Mouse (Mus musculus): ENCODE data around the gene Tas1r1.

The Tas1r1 gene

GRCm38 (mm10) chr4:152009076-152010051 lies 29.0 kb downstream of the Tas1r1 start:
- DNase-seq: peak; percentile 54 to 64

GRCm38 (mm10) chr4:152008622-152009075 lies 29.7 kb downstream of the Tas1r1 start, which contains the start of gene Klhl21:
Gene Klhl21 (plus strand): TSS chr4:152008803.
- peak; percentile 91 for DNase-seq

GRCm38 (mm10) chr4:152008148-152008500 lies 30.2 kb downstream of the Tas1r1 start:
- DNase-seq: no peak

GRCm38 (mm10) chr4:152007481-152008147 lies 30.8 kb downstream of the Tas1r1 start:
- DNase-seq: no peak

DNA sequence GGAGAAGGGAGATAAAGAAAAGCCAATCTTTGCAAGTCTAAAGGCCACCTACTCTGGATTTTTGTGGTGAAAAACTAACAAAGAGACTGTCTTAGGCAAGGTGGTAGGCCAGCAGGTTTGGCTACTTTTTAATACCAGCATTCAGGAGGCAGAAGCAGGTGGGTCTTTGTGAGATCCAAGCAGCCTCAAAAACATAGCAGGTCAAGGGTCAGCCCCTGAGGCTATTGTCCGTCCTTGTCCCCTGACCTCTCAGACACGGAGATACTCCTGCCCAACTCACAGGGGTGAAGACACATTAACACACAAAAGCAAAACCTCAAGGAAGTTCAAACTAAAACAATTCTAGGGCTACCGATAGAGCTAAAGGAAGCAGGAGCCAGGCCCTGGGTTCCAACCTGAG lies 31.6 kb downstream of the Tas1r1 start:
- no peak for DNase-seq

DNA sequence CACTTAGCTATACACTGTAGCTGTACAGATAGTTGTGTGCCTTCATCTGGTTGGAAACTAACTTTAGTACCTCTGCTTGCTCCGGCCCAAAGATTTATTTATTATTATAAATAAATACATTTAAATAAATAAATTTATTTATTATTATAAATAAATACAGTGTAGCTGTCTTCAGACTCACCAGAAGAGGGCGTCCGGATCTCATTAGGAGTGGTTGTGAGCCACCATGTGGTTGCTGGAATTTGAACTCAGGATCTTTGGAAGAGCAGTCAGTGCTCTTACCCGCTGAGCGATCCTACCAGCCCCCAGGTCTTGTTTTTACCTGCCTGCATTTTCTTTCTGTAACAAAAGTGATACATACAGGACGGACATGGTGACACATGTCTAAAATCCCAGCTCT lies 32.2 kb downstream of the Tas1r1 start:
- DNase-seq: no peak

DNA sequence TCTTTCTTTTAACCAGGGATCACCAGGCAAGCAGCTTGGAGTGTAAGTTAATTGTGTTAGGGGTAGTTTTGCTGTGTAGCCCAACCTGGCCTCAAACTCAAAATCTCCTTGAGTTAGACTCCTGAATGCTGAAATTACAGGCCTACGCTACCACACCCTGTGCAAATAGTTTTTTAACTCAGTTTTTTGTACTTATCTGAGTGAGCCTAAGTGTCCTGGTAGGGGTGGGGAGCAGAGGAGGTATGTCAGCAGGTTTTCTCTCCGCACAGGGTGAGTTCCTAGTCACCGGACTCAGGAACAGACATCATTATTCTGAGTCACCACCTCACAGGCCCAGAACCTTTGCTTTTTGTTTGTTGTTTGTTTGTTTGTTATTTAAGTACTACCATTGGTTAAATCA lies 36.3 kb downstream of the Tas1r1 start:
- no peak for DNase-seq

DNA sequence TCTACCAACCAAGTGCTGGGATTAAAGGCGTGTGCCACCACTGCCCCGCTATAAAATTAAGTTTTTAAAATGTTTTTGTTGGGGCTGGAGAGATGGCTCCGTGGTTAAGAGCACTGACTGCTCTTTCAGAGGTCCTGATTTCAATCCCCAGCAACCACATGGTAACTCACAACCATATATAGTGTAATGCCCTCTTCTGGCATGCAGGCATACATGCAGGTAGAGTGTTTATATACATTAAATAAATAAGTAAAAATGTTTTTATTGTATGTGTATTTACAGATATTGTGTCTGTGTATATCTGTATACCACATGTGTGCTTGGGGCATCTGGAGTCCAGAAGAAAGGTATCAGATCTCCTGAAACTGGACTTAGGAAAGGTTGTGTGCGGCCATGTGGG lies 37.0 kb downstream of the Tas1r1 start:
- no peak for DNase-seq

GRCm38 (mm10) chr4:152000906-152001305 lies 37.5 kb downstream of the Tas1r1 start:
- DNase-seq: no peak

DNA sequence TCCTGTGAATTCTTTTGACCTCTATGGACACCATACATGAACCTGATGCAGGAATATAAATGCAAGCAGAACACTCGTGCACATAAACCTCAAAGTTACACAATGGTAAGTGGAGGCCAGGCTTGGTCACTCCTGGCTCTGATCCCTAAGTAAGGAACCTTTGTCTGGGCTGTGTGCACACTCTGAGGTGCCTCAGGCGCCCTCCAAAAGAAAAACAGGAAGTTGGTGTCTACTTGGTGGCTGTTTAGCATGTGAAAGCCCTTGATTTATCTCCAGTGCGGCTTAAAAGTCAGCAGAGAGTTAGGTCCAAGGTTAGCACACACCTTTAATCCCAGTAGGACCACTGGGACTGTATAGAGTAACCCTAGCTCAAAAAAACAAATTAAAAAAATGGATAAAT lies 38.9 kb downstream of the Tas1r1 start:
- DNase-seq: no peak

GRCm38 (mm10) chr4:151997701-151998100 lies 40.7 kb downstream of the Tas1r1 start:
- DNase-seq: no peak

GRCm38 (mm10) chr4:151996951-151997222 lies 41.5 kb downstream of the Tas1r1 start:
- no peak for DNase-seq

- DNase-seq: peak; percentile 98 to 99
These were observed 42.0 kb downstream of the Tas1r1 start, which contains the start of gene Phf13 for GRCm38 (mm10) chr4:151996173-151996950. Gene Phf13 (minus strand): TSS chr4:151996258.

- DNase-seq: peak; percentile 48 to 76
These were observed 42.8 kb downstream of the Tas1r1 start for GRCm38 (mm10) chr4:151995371-151996172.

GRCm38 (mm10) chr4:151994228-151995171 lies 43.9 kb downstream of the Tas1r1 start:
- DNase-seq: peak in 1 of 2 experiments; percentile 57

DNA sequence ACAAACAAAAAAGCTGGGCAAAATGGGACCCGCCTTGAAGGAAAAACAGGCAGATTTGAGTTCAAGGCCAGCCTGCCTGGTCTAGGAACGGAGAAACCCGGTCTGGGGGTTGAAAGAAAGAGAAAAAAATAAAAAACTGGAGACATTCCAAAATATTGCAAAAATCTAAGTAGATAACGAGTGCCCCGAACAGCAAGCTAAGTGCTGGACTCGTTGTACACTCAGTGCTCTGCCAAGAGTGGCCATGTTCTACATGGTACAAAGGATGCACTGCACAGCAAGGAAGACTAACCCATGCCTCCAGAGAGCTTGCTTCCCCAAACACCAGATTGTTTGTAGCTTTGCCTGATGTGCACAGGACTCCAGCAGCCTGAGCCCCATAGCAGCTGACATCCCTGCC lies 45.3 kb downstream of the Tas1r1 start:
- no peak for DNase-seq

DNA sequence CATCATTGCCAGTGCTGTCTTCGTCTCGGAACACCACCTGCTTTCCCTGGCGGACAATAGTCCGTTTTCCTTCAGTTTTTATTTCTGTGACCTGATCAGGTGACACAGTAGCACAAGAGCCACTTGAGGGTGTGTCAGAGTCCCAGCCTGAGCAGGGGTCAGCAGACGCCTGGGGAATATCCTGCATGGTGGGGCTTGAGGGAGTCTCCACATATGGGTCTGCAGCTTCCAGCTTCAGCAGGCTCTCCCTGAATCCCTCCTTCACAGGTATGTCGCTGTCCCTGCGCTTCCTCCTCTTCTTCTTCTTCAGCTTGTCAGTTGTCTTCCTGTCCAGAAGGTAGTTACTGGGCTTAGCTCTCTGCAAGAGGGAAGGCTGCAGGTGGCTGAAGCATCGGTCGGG lies 46.3 kb downstream of the Tas1r1 start:
- DNase-seq: no peak

DNA sequence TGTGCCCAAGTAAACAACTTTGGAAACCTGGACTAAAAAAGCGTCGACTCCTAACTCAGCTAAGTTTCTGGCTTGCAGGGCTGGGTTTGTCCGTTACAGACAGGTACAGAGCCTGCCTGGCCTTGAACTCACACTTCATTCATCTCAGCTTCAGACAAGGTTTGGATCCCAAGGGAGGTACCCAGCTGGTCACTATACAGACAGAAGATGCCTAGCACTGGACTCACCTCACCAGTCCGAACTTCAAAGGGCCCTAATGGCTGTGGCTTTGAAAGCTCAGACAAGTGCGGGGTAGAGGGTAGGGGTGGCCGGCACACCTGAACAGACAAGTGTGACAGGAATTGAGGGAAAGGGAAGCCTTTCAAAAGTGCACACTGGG lies 49.3 kb downstream of the Tas1r1 start:
- no peak for DNase-seq

DNA sequence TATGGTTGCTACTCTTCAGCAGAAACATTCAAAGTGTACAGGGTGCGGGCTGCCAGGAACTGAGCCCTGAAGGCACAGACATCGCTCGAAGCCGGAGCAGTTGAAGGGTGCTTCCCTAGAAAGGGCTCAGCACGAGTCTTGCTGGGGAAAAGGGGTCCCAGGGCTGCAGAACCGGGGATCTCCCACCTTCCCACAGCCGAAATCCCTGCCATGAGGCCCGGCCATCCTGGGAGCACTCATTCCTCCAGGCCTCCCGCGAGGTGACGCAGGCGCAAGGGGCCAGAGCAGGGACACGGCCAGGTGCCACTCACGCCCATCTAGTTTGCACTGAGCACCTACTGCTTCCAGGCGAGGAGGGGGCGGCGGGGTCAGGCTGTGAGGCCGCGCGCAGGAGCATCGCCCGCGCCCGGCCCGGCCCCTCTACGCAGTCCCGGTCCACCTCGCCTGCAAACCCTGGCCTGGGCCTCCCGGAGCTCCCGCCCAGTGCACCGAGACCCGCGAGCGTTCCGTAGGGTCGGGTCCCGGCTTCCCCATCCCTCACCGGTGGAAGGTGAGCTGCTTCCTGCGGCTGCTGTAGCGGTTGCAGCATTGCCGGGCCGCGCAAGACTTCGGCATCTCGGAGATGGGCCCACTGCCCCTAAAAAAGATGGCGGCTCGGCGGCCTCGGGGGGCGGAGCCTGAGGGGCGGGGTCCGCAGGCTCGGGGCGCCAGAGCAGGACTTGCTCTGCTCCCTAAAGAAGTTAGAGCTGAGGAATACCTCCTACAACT lies 49.8 kb downstream of the Tas1r1 start, which contains the start of gene Thap3:
TSS of gene Thap3 (minus strand) at position 656 of the 768 bp plus-strand sequence.
- peak; percentile 88 to 89 for DNase-seq

- DNase-seq: no peak
These were observed 50.4 kb downstream of the Tas1r1 start for GRCm38 (mm10) chr4:151988014-151988341.
